Mouse (Mus musculus) naive thymus-derived CD4-positive, alpha-beta T cell, adult 5 months (primary cell): ENCODE data around the gene Cytip. TPM values are rescaled to one million over a fixed set of nuclear protein-coding genes. Genes with fewer than 3 reads are reported as not detected.

Experiments
- polyA plus RNA-seq: library from polyadenylated mRNA; unstranded; fragments of 100-300 nt; shearing (Covaris generic); gene quantifications from one replicate; pipeline ENCODE4 v1.2.1, GENCODE M21; 2017

Cytip gene
- polyA plus RNA-seq, result 1,445 TPM

GRCm38 (mm10) chr2:58195346-58195745 is at the start of gene Cytip:
Gene Cytip (minus strand): TSS chr2:58195532.

Other genes starting within 250 kb of the Cytip start
- not detected for gene Galnt5, start 197.6 kb downstream of the Cytip start, polyA plus RNA-seq
- not detected for gene Ermn, start 142.7 kb downstream of the Cytip start, polyA plus RNA-seq
- gene Acvr1c, start 162.4 kb upstream of the Cytip start, polyA plus RNA-seq, result 0.37 TPM